Mouse (Mus musculus) naive thymus-derived CD4-positive, alpha-beta T cell, adult 2 months (primary cell): ENCODE results near the gene Fancc.
"Not testable (repeated sequence)": the region's sequence is repeated elsewhere in the genome, so short reads cannot be mapped to it uniquely, and the experiment has no call there.

ENCODE experiments used
- DNase-seq: peaks from one replicate; pipeline ENCODE4 v3.0.0-alpha.2; 2011; ENCODE audit warnings: low read depth

Gene Fancc

GRCm38 (mm10) chr13:63418148-63418547 lies 78.9 kb downstream of the Fancc start:
- DNase-seq, result no peak

GRCm38 (mm10) chr13:63416824-63417223 lies 80.3 kb downstream of the Fancc start:
- no peak for DNase-seq

- DNase-seq, result no peak
Measured at GRCm38 (mm10) chr13:63412662-63413061, 84.4 kb downstream of the Fancc start.

GRCm38 (mm10) chr13:63411310-63412022 lies 85.6 kb downstream of the Fancc start:
- peak; percentile 26 for DNase-seq

GRCm38 (mm10) chr13:63410578-63411298 lies 86.3 kb downstream of the Fancc start:
- peak; percentile 61 for DNase-seq

GRCm38 (mm10) chr13:63405151-63405550 lies 91.9 kb downstream of the Fancc start:
- no peak for DNase-seq

- no peak for DNase-seq
Measured at GRCm38 (mm10) chr13:63404657-63405056, 92.4 kb downstream of the Fancc start.

- no peak for DNase-seq
Measured at GRCm38 (mm10) chr13:63402823-63403222, 94.3 kb downstream of the Fancc start.

- no peak for DNase-seq
Measured at GRCm38 (mm10) chr13:63400069-63400468, 97.0 kb downstream of the Fancc start.

GRCm38 (mm10) chr13:63397420-63397819 lies 99.7 kb downstream of the Fancc start:
- no peak for DNase-seq

GRCm38 (mm10) chr13:63394304-63395063 lies 102.6 kb downstream of the Fancc start:
- peak; percentile 23 for DNase-seq

GRCm38 (mm10) chr13:63385234-63385633 lies 111.8 kb downstream of the Fancc start:
- DNase-seq, result no peak

- DNase-seq, result no peak
Measured at GRCm38 (mm10) chr13:63384775-63385174, 112.3 kb downstream of the Fancc start.

GRCm38 (mm10) chr13:63382206-63382605 lies 114.9 kb downstream of the Fancc start:
- no peak for DNase-seq

GRCm38 (mm10) chr13:63373460-63374166 lies 123.5 kb downstream of the Fancc start:
- no peak for DNase-seq

GRCm38 (mm10) chr13:63361755-63362154 lies 135.3 kb downstream of the Fancc start:
- DNase-seq, result no peak

- DNase-seq, result no peak
Measured at GRCm38 (mm10) chr13:63360111-63360885, 136.8 kb downstream of the Fancc start.

- no peak for DNase-seq
Measured at GRCm38 (mm10) chr13:63359393-63359792, 137.7 kb downstream of the Fancc start.

- peak; percentile 75 for DNase-seq
Measured at GRCm38 (mm10) chr13:63356558-63356957, 140.5 kb downstream of the Fancc start.

- DNase-seq, result no peak
Measured at GRCm38 (mm10) chr13:63356101-63356500, 141.0 kb downstream of the Fancc start.

GRCm38 (mm10) chr13:63353312-63353711 lies 143.8 kb downstream of the Fancc start:
- DNase-seq, result not testable (repeated sequence)
